Mouse (Mus musculus): ENCODE data around the gene Lmf1.

Lmf1 gene

GRCm38 (mm10) chr17:25578920-25579319 lies at the start of gene Lmf1:
Lmf1 (plus strand) TSS chr17:25579085.
- peak; percentile 96 for DNase-seq (ENCODE audit: low spot score)

GRCm38 (mm10) chr17:25530357-25531022 lies 48.4 kb upstream of the Lmf1 start:
- no peak for DNase-seq (ENCODE audit: low spot score)

GRCm38 (mm10) chr17:25538945-25539875 lies 39.7 kb upstream of the Lmf1 start:
- peak; percentile 87 for DNase-seq (ENCODE audit: low spot score)

GRCm38 (mm10) chr17:25540731-25541130 lies 38.2 kb upstream of the Lmf1 start:
- DNase-seq (ENCODE audit: low spot score) = no peak

DNA sequence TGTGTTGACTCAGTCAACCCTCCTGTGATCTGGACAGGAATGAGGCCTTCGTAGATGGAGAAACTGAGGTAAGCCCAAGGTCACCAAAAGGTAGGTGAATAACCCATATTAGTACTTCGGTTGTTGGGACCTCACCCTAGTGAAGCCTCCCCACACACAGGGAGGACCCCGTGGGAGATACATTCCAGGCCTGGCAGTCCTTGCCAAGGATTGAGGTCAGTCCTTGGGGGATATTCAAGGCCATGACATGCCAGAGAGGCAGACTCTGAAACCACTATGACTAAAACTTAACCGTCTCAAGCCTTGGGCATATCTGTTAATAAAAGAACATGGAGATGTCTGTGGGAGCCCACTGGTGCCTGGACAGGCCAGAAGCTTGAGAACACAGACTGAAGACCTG lies 37.1 kb upstream of the Lmf1 start:
- DNase-seq (ENCODE audit: low spot score) = no peak

DNA sequence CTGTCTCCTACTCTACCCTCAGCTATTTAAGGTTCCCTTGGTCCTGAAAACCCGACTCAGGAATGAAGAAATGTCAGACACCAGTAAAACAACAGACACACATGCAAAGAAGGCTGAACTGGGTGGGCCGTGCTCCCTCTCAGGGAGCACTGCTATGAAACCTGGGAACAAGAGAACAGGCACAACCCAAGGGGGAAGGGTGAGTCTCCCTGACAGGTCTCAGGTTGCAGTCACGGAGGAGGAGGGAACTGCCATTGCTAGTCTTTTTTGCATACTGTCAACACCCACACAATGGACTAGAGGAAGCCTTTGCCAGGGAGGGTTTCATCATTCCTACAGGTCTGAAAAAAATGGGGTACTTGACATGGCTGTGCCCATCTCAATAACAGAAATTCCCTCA lies 31.9 kb upstream of the Lmf1 start:
- DNase-seq (ENCODE audit: low spot score) = no peak

DNA sequence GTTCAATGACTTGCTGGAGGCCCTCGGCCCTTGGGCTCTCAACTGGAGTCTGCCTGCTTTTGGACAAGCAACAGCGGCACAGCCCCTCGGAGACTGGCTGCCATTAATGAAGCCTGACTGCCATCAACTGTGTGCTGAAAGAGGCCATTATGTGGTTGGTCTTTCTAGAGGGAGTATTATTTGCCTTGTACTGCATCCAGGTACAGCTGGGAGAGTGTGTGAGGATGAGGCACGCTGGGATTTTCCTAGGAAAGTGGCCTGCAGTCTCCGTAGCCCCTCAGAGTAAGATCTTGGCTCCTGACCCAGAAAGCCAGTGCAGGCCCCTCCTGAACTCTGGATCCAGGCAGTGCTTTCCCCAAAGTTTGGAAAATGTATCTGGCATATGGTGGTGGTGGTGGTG lies 28.9 kb upstream of the Lmf1 start:
- DNase-seq (ENCODE audit: low spot score) = no peak

DNA sequence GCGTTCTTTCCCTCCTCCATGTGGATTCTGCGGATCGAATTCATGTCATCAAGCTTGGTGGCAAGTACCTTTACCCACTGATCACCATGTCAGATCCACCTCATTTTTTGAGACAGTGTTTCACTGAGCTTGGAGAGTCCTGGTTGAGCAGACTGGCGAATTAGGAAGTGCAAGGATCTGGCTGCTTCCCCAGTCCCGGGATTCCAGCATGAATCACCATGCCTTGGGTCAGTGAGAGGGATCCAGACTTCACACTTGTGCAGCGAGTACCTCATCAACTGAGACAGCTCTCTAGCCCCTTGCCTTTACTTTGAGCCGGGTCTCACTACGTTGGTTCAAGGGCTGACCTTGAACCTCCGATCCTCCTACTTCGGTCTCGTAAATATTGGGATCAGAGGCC lies 27.6 kb upstream of the Lmf1 start:
- DNase-seq (ENCODE audit: low spot score) = no peak

- DNase-seq (ENCODE audit: low spot score) = peak; percentile 43
Measured at GRCm38 (mm10) chr17:25555159-25555558, 23.7 kb upstream of the Lmf1 start.

- DNase-seq (ENCODE audit: low spot score) = peak; percentile 63
Measured at GRCm38 (mm10) chr17:25555666-25556629, 22.9 kb upstream of the Lmf1 start.

DNA sequence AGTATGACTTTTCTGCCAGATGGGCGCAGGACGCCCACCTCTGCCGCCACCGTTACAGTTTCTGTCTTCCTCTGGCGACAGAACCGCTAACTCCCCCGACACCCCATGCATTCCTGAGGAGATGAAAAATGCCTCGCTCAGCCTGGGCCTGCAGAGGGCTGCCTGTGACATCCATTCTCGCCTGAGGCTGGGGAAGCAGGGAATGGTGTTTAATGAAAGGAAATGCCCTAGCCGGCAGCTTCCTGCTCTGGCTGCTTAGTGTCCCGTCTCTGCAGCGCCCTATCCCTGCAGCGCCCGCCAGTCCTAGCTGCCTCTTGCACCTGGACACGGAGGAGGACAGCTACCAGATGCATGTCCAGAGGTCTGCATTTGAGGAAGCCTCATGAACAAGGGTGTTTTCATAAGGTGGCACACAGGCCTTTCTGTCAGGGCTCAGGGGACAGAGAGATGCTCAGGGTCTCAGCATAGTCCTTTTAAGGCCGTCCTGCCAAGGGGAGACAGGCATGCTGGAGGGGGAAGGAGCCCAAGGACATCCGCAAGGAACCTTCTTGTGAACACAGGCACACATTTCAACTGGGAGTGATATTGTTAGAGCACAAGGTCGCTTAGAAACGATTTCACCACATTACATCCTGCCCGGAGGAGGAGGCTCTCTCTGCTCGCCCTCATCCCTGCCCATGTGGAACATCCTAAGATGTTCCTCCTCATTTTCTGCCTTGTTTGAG lies 22.1 kb upstream of the Lmf1 start:
- peak; percentile 54 for DNase-seq (ENCODE audit: low spot score)

GRCm38 (mm10) chr17:25559634-25560033 lies 19.3 kb upstream of the Lmf1 start:
- DNase-seq (ENCODE audit: low spot score) = peak; percentile 69

GRCm38 (mm10) chr17:25560554-25561222 lies 18.2 kb upstream of the Lmf1 start:
- DNase-seq (ENCODE audit: low spot score) = peak; percentile 86

DNA sequence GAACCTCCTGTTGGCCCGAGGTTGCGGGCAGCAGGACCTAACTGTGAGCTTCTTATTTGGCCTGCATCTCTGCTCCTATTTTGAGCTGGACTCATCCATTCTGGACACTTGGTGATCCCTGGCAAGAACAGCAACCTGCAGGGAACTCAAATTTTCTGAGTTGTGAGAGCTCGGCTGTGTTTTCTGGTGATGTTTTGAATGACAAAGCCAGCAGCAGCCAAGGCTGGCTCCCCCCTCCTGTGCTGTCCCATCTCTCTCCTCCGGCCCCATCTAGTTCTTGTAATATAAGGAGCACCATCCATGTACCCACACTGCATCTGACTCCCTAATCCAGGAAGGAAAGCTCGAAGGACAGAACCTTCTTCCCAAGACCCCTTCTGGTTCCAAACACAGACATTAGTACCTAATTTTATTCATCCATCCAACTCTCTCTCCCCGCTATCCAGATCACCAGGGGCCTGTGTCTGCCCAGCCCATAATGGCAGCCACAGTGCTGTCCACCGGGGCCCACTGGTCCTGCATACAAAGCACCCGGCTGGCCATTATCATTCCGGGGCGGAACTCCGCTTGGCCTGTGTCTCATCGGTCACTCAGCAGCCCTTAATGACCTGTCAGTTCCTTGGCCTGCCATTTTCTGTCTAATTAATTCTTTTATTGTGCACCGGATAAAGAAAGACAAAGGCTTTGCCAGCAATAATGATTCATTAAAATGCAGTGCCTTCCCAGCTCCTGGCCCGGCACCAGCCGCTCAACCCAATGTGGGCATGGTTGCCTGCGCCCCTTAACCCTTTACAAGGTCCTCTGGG lies 17.5 kb upstream of the Lmf1 start:
- peak; percentile 78 for DNase-seq (ENCODE audit: low spot score)

- DNase-seq (ENCODE audit: low spot score) = no peak
Measured at GRCm38 (mm10) chr17:25564481-25564880, 14.4 kb upstream of the Lmf1 start.

GRCm38 (mm10) chr17:25565244-25565643 lies 13.6 kb upstream of the Lmf1 start:
- DNase-seq (ENCODE audit: low spot score) = peak; percentile 98

- DNase-seq (ENCODE audit: low spot score) = peak; percentile 32
Measured at GRCm38 (mm10) chr17:25565860-25566600, 12.9 kb upstream of the Lmf1 start.

GRCm38 (mm10) chr17:25567261-25567660 lies 11.6 kb upstream of the Lmf1 start:
- DNase-seq (ENCODE audit: low spot score) = no peak

DNA sequence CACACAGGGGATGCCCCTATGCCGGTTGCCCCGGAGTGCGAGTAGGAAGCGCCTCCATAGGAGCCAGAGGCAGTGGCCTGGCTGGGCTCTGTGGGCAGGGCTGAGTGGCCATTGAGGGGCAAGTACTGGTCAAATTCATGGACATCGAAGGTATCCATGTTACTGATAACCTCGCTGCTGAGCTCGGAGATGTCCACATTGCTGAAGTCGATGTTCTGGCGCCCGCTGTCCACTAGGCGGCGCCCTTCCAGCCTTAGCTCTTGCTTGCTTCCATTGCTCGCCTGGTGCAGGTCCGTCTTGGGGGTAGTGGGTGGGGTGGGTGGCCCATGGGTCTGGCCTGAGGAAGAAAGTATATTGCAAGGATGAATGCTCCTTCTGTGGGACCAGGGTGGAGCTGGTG lies 11.1 kb upstream of the Lmf1 start:
- DNase-seq (ENCODE audit: low spot score) = peak; percentile 80

All from MN1 (cell line).